Mouse (Mus musculus): ENCODE measurements around the gene Gm36028.
A peak's percentile ranks its signal among the peaks of the same experiment; 100 is the strongest.

Gene Gm36028

DNA sequence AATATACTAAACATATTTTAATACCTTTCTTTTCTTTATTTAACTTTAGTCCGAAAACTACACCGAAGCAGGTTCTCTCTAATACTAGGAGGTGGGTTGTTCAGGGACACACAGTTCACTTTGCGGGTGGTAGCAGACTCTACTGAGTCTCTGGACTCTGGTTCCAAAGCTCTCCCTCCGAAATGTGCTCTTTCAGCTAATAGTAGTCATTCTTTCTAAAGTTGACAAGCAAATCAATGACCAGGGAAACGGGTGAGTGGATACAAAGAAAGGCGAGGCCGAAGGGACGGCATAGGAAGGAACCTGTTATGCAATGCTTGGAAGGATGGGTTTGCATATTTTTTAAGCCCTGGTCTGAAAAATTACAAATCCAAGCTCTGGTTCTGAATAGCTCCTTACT lies 3.5 kb downstream of the Gm36028 start:
- no peak for DNase-seq (ENCODE audit: low spot score)

DNA sequence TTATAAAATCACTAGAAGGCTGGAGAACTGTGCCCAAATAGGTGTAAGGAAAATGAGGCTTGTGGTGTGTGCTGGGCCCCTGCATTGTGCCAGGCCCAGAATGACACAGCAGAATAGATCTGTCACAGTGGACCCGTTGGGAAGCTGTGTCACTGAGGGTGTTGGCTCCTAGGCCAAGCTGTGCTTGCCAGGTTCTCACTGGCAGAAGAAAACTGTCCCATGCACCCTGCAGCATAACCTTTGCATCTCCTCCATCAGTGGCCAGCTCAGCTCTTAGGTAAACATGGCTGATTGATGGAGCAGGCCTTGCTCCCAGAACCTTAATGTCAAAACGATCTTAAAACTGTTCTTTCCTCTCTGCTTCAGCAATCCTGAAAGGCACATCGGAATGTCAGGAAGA lies 4.6 kb downstream of the Gm36028 start:
- DNase-seq (ENCODE audit: low spot score) = no peak

- DNase-seq (ENCODE audit: low spot score) = no peak
Observed at GRCm38 (mm10) chr16:37855583-37855982, 5.4 kb downstream of the Gm36028 start.

GRCm38 (mm10) chr16:37854593-37854992 lies 6.4 kb downstream of the Gm36028 start:
- DNase-seq (ENCODE audit: low spot score) = no peak

DNA sequence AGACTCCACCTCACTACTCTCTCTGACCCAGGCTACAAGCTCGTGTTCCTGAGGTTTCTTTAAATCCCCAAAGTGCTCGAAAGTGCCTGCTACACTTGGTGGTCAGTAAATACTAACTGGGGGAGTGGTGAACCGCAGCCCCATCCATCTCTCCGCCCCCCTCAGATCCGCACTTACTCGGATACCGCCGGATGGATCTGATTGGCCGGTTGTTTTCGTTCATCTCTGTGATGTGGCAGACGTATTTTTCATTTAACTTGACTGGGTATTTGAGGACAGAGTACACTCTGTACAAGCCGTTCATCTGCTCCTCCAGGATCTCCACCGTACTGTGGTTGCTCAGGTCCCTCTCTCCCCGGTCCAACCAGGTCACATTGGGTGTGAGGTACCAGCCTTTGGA lies 6.9 kb downstream of the Gm36028 start:
- no peak for DNase-seq (ENCODE audit: low spot score)

DNA sequence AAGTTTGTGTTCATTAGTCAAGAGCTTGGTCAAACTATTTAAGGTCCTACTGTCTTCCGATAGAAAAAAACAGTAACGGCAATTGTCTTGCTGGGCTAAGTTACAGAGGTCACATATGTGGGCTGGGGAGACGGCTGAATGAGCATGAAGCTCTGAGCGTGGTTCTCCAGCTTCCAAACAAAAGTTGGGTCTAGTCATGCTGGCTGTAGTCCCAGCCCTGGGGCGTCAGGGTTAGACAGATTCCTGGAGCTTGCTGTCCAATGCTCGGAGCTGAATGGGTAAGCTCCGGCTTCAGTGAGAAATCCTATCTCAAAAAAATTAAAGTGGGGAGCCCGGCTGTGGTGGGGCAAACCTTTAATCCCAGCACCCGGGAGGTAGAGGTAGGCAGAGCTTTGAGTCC lies 7.7 kb downstream of the Gm36028 start:
- DNase-seq (ENCODE audit: low spot score) = peak; percentile 22

DNA sequence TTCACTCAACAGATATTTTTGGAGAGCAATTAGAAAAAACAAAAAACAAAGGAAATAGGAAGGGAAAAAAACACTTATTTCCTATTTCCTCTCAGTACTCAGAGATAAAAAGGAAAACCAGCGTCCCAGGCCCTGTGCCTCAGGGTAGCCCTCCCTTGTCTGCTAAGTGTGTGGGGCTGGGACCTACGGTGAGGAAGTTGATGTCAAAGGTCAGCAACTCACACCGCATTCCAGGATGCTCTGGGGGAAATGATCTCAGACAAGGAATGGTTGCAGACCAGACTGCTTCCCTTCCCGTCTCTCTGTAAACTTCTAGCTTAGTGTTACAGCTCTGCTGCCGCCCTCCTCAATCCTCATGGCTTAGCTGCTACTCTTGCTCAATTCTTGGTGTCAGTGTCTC lies 9.6 kb downstream of the Gm36028 start:
- DNase-seq (ENCODE audit: low spot score) = no peak

GRCm38 (mm10) chr16:37847081-37847480 lies 13.9 kb downstream of the Gm36028 start:
- no peak for DNase-seq (ENCODE audit: low spot score)

GRCm38 (mm10) chr16:37845202-37845925 lies 15.6 kb downstream of the Gm36028 start:
- DNase-seq (ENCODE audit: low spot score) = no peak

GRCm38 (mm10) chr16:37843740-37844139 lies 17.2 kb downstream of the Gm36028 start:
- no peak for DNase-seq (ENCODE audit: low spot score)

- DNase-seq (ENCODE audit: low spot score) = no peak
Observed at GRCm38 (mm10) chr16:37842439-37842838, 18.5 kb downstream of the Gm36028 start.

- no peak for DNase-seq (ENCODE audit: low spot score)
Observed at GRCm38 (mm10) chr16:37837571-37837970, 23.4 kb downstream of the Gm36028 start.

GRCm38 (mm10) chr16:37831041-37831440 lies 29.9 kb downstream of the Gm36028 start:
- DNase-seq (ENCODE audit: low spot score) = no peak

GRCm38 (mm10) chr16:37826286-37826685 lies 34.7 kb downstream of the Gm36028 start:
- no peak for DNase-seq (ENCODE audit: low spot score)

GRCm38 (mm10) chr16:37824778-37825505 lies 36.0 kb downstream of the Gm36028 start:
- no peak for DNase-seq (ENCODE audit: low spot score)

DNA sequence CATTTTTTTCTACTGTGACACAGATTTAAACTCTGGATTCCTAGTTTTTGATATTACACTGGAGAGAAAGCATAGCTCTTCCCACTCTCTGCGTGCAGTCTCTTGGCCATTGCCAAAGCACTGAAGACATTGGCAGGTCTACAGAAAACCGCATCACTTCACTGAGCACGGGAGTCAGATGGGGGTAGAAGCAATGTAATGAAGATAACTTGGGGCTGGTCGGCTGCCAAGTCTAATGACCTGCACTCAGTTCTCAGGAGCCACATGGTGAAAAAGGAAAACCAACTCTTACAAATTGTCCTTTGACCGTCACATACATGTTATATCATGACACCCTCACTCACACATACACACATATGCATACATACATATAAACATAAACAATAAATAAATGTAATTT lies 37.0 kb downstream of the Gm36028 start:
- DNase-seq (ENCODE audit: low spot score) = peak; percentile 29

DNA sequence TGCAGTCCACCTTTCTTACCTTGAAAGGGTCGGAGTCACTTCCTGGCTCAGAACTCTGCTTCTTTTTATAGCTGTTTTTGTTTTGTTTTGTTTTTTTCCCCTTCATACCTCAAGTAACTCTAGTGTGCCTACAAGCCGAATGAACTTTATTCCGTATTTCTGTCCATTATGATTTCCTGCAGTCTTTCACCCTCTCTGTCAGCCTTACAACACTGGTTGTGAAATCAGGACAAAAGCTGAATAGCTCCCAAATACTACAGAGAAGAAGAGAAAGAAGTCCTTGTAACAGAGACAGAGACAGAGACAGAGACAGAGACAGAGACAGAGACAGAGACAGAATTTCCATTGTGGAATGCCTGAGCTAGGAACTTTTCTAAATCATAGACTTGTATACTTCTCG lies 43.0 kb downstream of the Gm36028 start:
- no peak for DNase-seq (ENCODE audit: low spot score)

GRCm38 (mm10) chr16:37814383-37814971 lies 46.5 kb downstream of the Gm36028 start:
- peak; percentile 68 for DNase-seq (ENCODE audit: low spot score)

DNA sequence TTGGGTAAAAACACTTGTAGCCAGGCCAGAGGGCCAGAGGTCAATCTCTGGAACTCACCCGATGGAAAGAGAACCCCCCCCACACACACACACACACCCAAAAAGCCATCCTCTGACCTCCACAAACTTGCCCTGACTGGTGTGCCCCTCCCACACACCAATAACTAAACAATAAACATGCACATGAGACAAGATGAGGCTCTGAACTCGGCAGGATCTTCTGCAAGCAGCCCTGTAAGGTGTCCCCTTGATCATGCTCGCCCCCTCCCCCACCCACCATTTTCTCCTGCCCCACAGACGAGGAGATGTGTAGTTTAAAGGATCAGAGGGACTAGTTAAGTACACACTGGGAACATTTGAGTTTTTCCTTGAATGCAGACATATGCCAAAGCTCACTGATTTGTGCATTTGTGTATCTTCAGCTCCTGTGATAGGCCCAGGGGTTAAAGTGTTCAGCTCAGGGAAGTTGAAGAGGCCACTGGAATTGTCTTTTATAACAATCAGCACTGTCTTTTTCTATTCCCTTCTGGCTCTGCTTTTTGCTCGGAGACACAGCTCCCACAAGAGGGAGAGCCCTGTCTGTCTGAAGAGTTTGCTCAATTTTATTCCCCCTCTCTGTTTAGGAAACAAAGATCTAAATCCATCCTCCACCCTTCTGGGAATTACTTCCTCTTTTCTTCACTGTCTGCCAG lies 47.1 kb downstream of the Gm36028 start:
- no peak for DNase-seq (ENCODE audit: low spot score)

DNA sequence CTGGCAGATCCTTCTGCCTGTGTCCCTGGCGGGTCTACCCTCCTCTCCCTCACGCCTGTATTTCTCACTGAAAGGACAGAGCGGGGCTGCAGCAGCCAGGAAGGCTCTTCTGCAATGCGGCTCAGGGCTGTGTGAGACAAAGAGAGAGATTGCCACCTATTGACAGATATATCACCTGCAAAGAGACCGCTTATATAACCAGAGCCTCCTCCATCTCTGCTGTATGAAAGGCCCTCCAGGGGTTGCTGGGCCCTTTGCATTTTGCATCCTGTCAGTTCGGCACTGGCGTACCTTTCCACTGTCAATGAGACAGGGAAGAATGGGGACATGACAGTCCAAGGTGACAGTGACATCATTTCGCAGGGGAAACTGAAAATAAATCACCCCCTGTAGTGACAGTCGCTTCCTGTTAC lies 48.5 kb downstream of the Gm36028 start:
- no peak for DNase-seq (ENCODE audit: low spot score)

- no peak for DNase-seq (ENCODE audit: low spot score)
Observed at GRCm38 (mm10) chr16:37811874-37812273, 49.1 kb downstream of the Gm36028 start.

GRCm38 (mm10) chr16:37809623-37809992 lies 51.3 kb downstream of the Gm36028 start:
- DNase-seq (ENCODE audit: low spot score) = no peak

Measured in urinary bladder, postnatal 14 days (tissue).